Mouse (Mus musculus): ENCODE measurements around the gene Adgrv1.

GRCm38 (mm10) chr13:81171115-81171514 is 461.8 kb downstream of the Adgrv1 start:
- TF ChIP-seq CTCF (IDR thresholded peaks at IDR 0.05): no peak
- TF ChIP-seq EP300 (IDR thresholded peaks at IDR 0.05): no peak
